Mouse (Mus musculus): ENCODE results near the gene Arhgef33.
"Not testable (repeated sequence)": the region's sequence is repeated elsewhere in the genome, so short reads cannot be mapped to it uniquely, and the experiment has no call there.

Arhgef33 gene

DNA sequence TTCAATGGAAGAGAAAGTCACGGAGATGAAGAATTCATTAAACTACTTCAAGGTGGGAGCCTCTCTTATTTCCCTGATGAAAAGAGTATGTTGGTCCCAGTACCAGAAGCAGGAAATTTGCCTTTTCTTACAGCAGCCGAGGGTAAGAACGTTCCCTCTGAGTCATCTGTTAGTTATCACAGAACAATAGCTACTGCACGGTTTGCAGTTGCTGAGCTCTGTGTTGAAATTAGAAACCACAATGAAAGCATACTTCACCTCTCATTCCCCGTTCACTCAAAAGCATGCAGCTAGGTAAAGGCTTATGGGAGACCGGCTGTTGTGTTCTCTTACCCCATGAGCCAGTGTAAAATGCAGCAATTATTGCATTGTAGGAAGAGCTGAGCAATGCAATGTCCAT lies 40.0 kb downstream of the Arhgef33 start:
- no peak for DNase-seq

DNA sequence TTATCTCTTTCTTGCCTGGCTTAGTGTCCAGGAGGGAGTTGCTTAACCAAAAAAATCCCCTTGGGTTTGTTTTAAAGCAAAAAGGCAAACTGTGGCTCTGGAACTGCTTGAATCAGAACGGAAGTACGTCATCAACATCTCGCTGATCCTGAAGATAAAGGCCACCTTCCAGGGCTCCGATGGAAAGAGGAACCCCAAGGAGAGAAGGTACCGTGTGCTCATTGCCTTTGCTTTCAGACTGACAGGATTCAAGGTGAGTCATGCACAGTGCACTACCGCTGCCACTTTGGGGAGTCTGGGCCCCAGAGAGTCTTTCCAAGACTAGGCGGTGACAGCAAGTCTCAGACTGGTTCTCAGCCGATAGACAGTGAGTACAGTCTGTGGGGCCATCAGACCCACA lies 53.0 kb downstream of the Arhgef33 start:
- DNase-seq: no peak

DNA sequence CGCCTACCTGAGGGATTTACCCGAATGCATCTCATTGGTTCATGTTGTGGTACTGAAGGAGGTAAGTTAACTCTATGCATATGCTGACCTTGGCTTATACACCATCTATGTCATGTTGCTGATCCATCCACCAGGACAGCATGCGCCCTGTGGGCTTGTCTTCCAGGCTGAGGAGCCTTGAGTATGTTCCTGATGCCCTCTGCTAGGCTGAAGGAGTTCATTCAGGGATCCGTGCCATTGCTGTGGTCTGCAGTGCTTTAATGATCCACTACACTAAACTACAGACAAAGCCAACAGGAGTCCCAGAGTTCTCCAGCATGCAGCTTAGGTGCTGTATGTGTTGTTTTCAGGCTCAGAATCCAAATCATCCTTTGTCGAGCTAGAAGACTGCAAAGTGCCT lies 60.1 kb downstream of the Arhgef33 start:
- DNase-seq: peak; percentile 15

DNA sequence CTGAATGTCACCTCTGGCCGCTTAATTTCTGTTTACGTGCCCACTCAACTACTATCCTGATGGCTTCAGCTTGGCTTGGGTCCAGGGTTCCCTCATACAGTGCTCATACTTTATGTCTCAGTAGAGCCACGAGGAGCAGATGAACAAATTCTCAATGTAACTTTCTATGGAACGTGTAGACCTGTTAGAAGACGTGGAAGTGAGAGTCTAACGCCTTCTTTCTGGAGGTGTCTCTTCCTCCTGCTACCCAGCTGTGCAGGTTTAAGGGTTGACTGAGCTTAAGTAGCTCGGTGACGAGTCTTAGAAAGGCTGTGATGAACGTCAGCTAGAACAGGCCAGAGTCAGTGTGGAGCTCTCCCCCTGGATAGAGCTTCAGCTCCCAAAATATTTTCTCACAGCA lies 61.4 kb downstream of the Arhgef33 start:
- no peak for DNase-seq

DNA sequence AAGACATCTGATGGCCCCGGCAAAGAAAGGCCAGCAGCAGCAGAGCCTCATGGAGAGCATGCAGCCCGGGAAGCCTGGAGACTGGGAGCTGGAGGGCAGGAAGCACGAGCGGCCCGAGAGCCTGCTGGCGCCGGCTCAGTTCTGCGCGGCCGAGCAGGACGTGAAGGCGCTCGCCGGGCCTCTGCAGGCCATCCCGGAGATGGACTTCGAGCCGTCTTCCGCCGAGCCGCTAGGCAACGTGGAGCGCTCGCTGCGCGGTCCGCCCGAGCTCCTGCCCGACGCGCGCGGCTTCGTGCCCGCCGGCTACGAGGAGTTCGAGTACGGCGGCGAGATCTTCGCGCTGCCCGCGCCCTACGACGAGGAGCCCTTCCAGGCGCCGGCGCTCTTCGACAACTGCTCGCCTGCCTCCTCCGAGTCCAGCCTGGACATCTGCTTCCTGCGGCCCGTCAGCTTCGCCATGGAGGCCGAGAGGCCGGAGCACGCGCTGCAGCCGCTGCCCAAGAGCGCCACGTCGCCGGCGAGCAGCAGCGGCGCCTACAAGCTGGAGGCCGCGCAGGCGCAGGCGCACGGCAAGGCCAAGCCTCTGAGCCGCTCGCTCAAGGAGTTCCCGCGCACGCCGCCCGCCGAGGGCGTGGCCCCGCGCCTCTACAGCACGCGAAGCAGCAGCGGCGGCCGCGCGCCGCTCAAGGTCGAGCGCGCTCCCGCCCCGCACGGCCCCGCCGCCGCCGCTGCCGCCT lies 66.0 kb downstream of the Arhgef33 start, which contains the start of gene Gm10190:
TSS of gene Gm10190 (minus strand) at position 553 of the 737 bp plus-strand sequence.
- peak; percentile 93 for DNase-seq

DNA sequence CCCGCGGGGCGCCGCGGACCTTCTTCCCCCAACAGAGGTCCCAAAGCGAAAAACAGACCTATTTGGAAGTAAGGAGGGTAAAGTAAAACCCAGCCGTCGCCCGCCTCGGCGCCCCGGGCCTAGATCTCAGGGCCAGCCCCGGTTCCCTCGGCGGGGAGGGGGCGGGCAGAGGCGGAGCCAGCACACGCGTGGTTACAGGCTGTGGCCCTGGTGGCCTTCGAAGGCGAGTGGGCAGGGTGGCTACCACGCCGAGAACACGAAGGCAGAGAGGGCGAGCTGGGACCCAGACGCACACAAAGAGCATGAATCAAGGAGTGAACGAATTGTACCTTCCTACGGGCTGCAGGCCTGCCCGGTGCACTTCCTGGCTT lies 66.5 kb downstream of the Arhgef33 start:
- no peak for DNase-seq

DNA sequence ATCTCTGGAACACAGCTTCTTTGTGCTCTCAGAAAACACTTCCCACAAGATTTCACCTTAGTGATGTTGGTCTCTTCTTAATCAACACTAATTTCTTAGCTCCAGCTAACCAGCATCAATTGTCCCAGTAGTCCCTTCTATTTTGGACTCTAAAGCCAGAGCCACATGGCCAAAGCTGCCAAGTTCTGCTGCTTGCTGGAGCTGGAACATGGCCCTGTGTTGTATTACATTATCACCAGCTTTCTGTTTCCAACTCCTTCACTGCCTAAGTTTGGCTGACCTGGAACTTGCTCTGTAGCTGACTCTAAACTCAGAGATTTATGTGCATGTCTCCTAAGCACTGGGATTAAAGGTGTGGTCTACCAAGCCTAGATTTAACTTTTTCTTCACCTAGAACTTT lies 71.2 kb downstream of the Arhgef33 start:
- DNase-seq: not testable (repeated sequence)

DNA sequence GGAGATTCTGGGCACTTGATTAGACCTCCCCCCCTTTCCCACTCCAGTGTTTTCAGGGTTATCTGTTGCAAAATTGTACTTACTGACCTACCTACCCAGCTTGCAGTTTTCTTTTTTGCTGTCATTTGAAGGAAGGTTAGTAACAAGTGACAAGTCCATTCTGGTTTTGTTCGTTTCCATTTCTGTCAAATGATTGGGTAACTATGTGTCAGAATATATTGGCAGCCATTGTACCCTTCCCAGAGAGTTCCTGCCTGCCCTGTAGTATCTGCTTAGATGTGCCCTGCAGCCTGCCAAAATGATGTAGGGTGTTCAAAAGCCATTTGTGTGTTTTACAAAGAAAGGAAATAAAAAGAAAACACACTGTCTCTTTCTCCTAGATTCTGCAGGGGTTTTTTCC lies 78.5 kb downstream of the Arhgef33 start:
- no peak for DNase-seq

DNA sequence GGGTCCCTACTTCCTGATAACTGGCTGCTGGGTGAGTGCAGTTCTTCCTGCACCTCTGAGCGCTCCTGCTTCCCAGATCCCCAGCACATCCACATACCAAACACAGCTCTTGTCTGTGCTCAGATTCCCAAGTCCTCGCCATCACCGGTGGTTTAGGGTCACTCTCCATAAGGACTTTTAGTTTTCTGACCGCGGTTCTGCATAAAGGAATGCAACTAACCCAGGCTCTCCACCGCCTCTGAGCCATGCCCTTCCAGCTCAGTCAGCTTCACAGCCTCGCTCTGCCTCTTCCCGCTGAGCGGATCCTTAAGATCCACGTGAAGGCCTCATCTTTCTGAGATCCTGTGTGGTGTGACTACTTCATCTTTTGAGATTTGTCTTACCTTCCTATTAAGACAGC lies 82.8 kb downstream of the Arhgef33 start:
- no peak for DNase-seq

DNA sequence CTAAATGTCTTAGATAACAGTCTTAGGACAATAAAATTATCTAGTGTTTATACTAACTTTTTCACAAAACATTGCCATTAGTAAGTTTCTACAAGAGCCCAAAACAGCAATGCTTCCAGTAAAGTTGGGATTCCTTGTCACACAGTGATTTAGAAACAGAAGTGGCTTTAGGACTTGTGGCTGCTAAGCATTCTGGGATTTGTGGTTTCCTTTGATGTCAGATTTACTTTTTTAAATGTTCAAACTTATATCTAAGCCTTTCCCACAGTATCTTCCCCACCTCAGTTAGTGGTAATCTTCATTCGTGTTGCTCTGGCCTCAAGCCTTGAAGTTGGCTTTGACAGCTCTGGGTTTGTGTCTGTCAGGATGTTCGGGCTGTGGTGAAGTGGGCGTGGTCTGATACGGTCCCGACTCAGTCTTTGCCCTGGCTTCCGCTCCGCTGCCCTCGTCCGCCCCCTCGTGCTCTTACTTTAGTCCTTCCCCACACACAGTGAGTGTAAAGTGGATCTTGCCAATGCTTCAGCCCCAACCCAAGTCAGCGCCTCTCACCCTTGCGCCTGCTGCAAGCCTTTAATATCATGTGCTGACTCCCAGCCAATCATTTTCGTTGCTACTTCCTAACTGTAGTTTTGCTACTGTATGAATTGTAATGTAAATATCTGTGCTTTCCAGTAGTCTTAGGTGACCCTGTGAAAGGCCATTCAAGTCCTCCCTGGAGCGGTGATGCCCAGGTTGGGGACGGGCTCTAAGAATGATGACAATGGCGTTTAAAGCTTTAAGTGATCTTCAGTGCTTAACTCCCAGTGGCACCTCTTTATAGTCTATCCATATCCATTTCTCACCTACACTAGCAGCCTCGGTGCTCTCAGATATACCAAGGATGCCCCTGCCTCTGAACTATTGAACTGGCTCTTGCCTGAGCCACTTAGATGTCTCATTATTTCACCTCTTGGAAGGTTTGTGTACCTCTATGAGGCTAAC lies 84.5 kb downstream of the Arhgef33 start:
- DNase-seq: peak; percentile 12

DNA sequence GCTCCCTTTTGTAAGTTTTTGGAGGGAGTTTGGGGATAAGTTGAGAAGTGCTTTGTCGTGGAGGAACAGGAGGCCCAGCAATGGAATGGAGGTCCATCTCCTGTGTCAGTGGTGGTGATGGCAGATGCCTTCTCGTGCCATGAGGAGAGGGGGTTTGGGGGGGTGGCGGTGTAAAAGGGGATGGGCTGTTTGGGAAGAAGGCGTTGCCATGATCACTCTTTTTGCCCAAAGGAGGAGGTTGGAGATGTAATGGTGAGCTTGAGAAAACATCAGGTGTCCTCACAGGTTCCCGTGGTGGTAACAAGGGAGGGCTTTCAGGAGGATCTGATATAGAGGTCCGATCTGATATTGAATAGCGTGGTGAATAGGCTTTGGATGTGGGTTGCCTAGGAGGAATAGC lies 91.0 kb downstream of the Arhgef33 start:
- no peak for DNase-seq

DNA sequence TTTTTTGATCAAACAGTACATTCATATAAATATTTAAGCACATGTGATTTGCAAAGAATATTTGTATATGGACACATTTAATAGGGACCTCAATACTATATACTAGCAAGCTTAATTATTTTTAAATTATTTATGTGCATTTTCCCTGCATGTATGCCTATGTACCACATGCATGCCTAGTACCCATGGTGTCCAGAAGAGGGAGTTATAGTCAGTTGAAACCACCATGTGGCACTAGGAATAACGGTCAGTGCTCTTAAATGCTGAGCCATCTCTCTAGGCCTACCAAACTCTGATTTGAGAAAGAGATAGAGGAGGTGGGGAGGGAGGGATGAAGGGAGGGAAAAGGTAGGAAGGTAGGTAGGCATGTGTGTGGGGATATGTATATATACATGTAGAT lies 104.0 kb downstream of the Arhgef33 start:
- no peak for DNase-seq

DNA sequence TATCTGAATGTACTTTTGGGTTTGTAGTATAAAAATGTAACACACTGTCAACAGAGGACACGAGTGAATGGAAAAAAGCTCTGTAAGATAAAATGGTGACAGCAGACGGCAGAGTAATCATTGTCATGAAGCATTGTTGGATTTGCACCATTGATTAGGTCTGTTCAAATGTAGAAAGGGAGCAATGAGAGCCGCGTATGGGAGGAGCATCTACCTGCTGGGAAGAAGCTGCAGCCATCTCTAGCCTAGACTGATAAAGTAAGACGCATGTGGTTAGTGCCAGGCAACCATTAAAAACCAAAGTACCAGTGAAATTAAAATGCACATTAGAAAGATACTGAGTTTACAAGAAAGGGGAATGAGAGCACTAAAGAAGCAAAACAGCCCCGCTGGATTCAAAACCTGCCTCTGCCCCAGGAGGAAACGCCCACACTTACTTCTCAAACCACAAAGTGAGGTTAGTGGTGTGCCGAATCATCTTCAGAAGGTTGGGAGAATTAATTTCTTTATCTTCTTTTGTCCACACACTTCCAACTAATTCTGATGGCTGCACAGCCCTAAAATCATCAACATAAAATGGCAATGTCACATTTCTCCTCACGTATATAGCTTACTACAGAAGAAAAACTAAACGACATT lies 111.5 kb downstream of the Arhgef33 start:
- no peak for DNase-seq

DNA sequence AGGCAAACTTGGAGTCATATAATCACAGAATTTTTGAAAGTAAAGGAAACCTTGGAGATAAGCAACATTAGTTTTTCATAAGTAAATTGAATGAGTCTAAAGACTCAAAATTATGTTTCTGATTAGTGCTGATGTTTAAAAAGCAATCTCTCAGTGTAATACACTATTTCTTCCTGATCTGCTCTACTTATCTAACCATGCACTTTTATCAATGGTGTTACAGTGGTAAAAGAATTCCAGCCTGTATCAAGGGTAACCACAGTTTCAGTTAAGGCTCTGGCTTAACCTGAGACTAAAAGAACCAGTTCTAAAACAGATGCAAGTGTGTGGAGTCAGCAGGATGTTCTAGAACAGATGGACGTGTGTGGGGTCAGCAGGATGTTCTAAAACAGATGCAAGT lies 113.8 kb downstream of the Arhgef33 start:
- DNase-seq: no peak

DNA sequence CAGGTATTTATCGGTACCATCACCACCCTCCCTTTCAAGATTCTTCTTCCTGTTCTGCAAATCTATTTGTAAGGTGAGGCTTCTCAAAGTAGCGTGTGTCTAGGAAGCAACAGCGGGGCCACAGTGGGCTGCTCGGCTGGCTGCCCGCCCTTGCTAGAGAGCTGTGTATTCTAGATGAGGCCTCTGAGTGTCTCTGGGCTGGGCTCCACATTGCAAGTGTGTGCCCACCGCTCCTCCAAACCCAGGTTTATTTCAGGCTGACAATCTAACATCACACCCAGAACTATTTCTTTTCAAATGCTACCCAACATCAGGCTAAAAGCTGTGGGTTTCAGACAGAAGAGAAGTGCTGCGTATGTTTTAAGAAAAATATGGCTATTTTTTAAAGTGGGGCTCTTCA lies 119.0 kb downstream of the Arhgef33 start:
- no peak for DNase-seq

DNA sequence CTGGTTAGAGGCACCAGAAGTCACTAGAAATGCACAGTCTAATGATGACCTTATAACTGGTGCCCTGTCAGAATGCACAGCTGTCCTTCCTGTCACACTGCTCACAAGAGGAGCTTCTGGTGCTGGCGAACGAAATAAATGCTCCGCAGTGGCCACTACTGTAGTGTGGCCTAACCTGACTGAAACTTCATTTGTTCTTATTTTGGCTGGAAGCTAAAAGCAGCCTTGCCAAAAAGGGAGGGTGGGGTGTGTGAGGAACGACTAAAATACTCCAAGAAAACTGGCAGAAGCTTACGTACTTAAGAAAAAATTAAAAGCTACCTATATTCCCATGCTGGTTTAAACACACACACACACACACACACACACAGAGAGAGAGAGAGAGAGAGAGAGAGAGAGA lies 119.7 kb downstream of the Arhgef33 start:
- DNase-seq: peak; percentile 43

DNA sequence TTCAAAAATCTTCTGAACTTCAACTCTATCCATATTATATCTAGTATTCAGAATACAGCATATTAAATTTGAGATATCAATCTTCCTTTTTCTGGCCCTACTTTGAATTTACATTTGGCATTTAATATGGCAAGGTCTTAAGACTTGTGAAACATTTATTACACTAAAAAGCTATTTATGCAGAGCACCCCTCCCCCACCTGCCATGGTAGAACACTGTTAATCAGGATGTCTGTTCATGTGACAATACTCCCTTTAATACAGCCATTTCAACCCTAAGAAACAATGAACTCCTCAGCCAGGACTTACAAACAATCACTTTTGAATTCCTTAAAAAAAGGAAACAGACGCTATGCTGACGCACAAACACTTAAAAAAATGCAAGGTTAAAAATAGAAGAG lies 120.8 kb downstream of the Arhgef33 start:
- no peak for DNase-seq

DNA sequence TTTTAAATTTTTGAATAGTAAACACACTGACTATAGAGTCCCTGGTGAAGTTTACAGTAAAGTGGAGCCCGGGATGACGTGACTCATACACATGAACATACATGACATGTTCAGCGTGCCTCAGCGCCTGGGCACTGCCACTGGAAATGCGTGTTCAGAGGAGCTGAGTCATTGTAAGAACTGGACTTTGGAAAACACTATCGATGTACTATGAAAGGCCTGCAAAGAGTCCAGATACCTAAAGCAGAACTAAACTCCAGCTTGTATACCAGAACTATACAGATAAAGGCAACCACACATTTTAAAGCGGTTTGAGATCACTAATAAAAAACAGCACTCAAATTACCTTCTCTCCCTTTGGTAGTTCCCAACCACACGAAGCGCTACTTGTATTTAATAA lies 124.8 kb downstream of the Arhgef33 start:
- DNase-seq: no peak

DNA sequence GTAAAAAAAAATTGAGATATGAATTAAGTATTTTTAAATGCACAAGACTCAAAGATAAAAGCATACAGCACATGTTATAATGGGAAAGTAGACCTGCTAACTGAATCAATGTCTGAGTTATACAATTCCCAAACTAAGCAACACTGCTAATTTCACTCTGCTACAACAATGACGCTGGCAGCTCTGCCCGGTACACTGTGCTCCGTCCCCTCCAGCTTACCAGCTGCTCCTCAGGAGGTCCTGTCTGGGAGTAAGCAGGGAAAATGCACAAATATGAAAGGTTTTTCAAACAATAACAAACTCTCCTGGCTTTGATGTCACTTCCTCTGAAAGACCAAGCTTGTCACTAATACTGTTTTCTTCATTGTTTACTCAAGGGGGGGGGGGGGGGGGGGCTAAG lies 127.2 kb downstream of the Arhgef33 start:
- no peak for DNase-seq

DNA sequence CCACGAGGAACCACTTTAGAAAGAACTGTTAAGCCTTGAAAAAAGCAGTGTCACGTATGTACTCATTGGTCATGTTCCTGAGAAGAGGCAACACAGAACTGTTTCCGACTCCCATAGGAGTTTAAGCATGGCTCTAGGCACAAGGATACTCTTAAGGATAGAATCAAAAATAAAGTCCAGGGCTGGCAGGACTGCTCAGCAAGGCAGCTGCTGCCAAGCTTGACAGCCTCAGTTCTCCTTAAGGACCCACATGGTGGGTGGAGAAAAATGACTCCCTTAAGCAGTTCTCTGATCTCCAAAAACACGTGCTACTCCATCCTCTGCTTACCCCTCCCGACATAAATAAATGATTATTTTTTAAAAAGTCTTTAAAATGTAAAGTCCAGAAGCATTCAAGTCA lies 128.5 kb downstream of the Arhgef33 start:
- no peak for DNase-seq

DNA sequence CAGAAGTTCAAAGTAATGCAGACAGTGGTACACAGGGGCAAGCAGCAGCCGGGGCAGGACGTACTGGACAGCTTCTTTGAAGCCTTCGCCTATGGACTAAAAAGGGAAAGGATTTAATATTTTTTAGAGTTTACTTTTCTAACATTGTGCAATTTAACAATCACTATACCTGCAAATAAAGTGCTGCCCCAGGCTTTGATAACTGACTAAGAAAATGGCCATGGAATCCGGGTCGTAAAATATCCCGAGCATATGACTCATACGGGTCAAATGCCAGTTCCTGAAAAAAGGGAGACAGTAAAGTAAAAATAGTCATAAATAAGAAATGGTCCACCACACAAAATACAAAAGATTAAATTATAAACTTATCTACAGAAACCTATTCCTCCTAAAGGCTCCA lies 138.2 kb downstream of the Arhgef33 start:
- DNase-seq: no peak

DNA sequence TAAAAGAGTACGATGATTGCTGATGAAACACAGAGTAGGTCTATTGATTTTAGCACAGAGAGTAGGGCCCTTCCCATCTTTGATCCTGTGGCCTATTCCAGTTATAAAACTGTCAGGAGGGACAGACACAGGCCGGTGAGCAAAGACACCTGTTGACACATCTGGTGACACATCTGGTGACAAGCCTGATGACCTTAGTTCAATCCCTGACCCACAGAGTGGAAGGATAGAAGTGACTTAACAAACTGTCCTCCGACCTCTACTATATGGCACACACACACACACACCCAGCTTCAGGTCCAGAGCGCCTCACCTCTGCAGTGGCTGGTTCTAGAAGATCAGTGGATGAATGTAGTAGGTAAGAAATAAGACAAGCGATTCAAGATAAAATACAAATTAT lies 139.3 kb downstream of the Arhgef33 start:
- DNase-seq: no peak

Data from right cerebral cortex, adult 18-20 months (tissue).